ENCODE assay signal across 30 mouse cellular contexts in genomic region chr9:121927721-121928120, GRCm38 (mm10). TPM values are rescaled to one million over a fixed set of nuclear protein-coding genes. Genes with fewer than 3 reads are reported as not detected.
A peak's percentile ranks its signal among the peaks of the same experiment; 100 is the strongest.
DNase-seq lines count a peak whose midpoint lies in the region; TF ChIP-seq lines count a peak whose summit lies in the region.
"Had no signal": no experiment of that assay in that cellular context is flagged by ENCODE, and none has a peak within 500 bp of the region (broad histone marks: within the 10 kb centered on the region; RNA-seq: fewer than 3 reads in every experiment).

No protein-coding gene starts in this region.

- DNase-seq in adrenal gland, postnatal 14 days, result peak; percentile 2
- no peak for DNase-seq in adrenal gland, postnatal 36 days
- DNase-seq in spleen, adult 2 months (ENCODE audit: low read depth in 1 of 2, low spot score in 2 of 2), result no peak
- no peak for DNase-seq in spleen, postnatal 14 days (ENCODE audit: low spot score in 2 of 2)
- DNase-seq in naive thymus-derived CD4-positive, alpha-beta T cell, adult 2 months (ENCODE audit: low read depth), result peak; percentile 12
- no peak for DNase-seq in ovary, postnatal 10 days (ENCODE audit: low spot score)
- DNase-seq: adrenal gland, postnatal 25 days; cerebellum, adult 18-20 months; cerebellum, adult 9-10 months; cerebellum, postnatal 14 days; gastrocnemius, postnatal 25 days; kidney, adult 18-20 months had no signal

- 58% methylated on average over 7 of the region's 7 CpGs for WGBS in spleen, adult 2 months

- H3K4me1 ChIP-seq in spleen, adult 2 months (ENCODE audit: control insufficient read depth, insufficient read depth, insufficient read length), result peaks cover 21% of the 10 kb centered on the region; the same call in 1 of the 2 replicates
- H3K4me1 ChIP-seq: forebrain, embryonic 15.5 days; hindbrain, embryonic 12.5 days had no signal

- no peak for TF ChIP-seq POLR2A in spleen, adult 2 months (IDR thresholded peaks at IDR 0.05; ENCODE audit: low read depth, low read length)

- no peaks in the 10 kb centered on the region for H3K27me3 ChIP-seq in spleen, adult 2 months (ENCODE audit: control insufficient read depth, insufficient read depth, low read length)
- H3K27me3 ChIP-seq: forebrain, embryonic 15.5 days; hindbrain, embryonic 12.5 days had no signal

- TF ChIP-seq CTCF in spleen, adult 2 months (IDR thresholded peaks at IDR 0.05; ENCODE audit: extremely low read depth, insufficient read depth, insufficient read length, insufficient replicate concordance), result no peak

- no peak overlapping the region for H3K4me3 ChIP-seq in spleen, adult 2 months (ENCODE audit: extremely low read depth, insufficient read depth, insufficient read length)
- H3K4me3 ChIP-seq: forebrain, embryonic 10.5 days; forebrain, embryonic 15.5 days; hindbrain, embryonic 12.5 days had no signal

- H3K27ac ChIP-seq in spleen, adult 2 months (ENCODE audit: insufficient read depth, low read length), result peak overlapping the region; percentile 81
- H3K27ac ChIP-seq: forebrain, embryonic 10.5 days; forebrain, embryonic 15.5 days; hindbrain, embryonic 12.5 days had no signal

- H3K36me3 ChIP-seq in spleen, adult 2 months (ENCODE audit: control insufficient read depth, insufficient read depth, low read length), result no peaks in the 10 kb centered on the region
- H3K36me3 ChIP-seq: forebrain, embryonic 10.5 days; forebrain, embryonic 15.5 days; hindbrain, embryonic 12.5 days had no signal

RNA-seq across cellular contexts. Expression of gene Cyp8b1, which starts 11.6 kb away (rescaled TPM):
- total RNA-seq in adrenal gland, postnatal 14 days (2021), result 1.6 and 10.7 TPM in 2 replicates
- under 1 TPM; 0.26 to 0.30 TPM for total RNA-seq in adrenal gland, postnatal 36 days (2021)
- polyA plus RNA-seq in spleen, adult 2 months (2012; rRNA removed), result 0.12 and 0.25 TPM in 2 replicates
- total RNA-seq: ES-E14; gastrocnemius, adult 8-10 months; gastrocnemius, postnatal 25 days; heart, adult 8-10 months; heart, postnatal 25 days; hematopoietic stem cell, adult 5-6 weeks had no signal
- polyA plus RNA-seq: activated CD4-positive, CD25-positive, alpha-beta regulatory T cell, adult 4 months; C2C12; CD4-positive, CD25-positive, alpha-beta regulatory T cell, adult 4 months; embryonic facial prominence, embryonic 11.5 days; forebrain, embryonic 10.5 days; forebrain, embryonic 15.5 days; heart, embryonic 11.5 days; heart, embryonic 14.5 days; heart, postnatal 0 days; hindbrain, embryonic 12.5 days; hindbrain, embryonic 16.5 days; inflammation-experienced regulatory T-cells, adult 6 months; intestine, embryonic 16.5 days had no signal

RNA-seq across cellular contexts. Expression of gene Fam198a, which starts 23.1 kb away (rescaled TPM):
- total RNA-seq in adrenal gland, postnatal 14 days (2021), result 2.1 and 2.5 TPM in 2 replicates
- total RNA-seq in adrenal gland, postnatal 36 days (2021), result 1 to 10 TPM; 1.4 to 1.5 TPM
- 0.28 and 0.31 TPM in 2 replicates for polyA plus RNA-seq in spleen, adult 2 months (2012; rRNA removed)
- total RNA-seq: hematopoietic stem cell, adult 5-6 weeks had no signal
- polyA plus RNA-seq: activated CD4-positive, CD25-positive, alpha-beta regulatory T cell, adult 4 months; C2C12 had no signal

RNA-seq across cellular contexts. Expression of gene Ackr2, which starts 29.6 kb away (rescaled TPM):
- 1.4 and 2.1 TPM in 2 replicates for total RNA-seq in adrenal gland, postnatal 14 days (2021)
- under 1 TPM; 0.66 to 0.86 TPM for total RNA-seq in adrenal gland, postnatal 36 days (2021)
- 15.9 and 16.7 TPM in 2 replicates for polyA plus RNA-seq in spleen, adult 2 months (2012; rRNA removed)
- total RNA-seq: hematopoietic stem cell, adult 5-6 weeks had no signal
- polyA plus RNA-seq: activated CD4-positive, CD25-positive, alpha-beta regulatory T cell, adult 4 months; C2C12; CD4-positive, CD25-positive, alpha-beta regulatory T cell, adult 4 months; heart, embryonic 11.5 days; inflammation-experienced regulatory T-cells, adult 6 months had no signal

Comparison
In these comparisons a context has a peak if more than half of its experiments do, and no peak if none do; other contexts are left out.
1. DNase-seq: peak in adrenal gland, postnatal 14 days (single experiment) and naive thymus-derived CD4-positive, alpha-beta T cell, adult 2 months (single experiment); none in adrenal gland, postnatal 36 days (0 of 2), spleen, adult 2 months (0 of 2), spleen, postnatal 14 days (0 of 2) and ovary, postnatal 10 days (single experiment).